Mouse (Mus musculus) CD4-positive, CD25-positive, alpha-beta regulatory T cell, adult 2 months (primary cell): ENCODE data around the gene Hoxb2.

ENCODE experiments used
- DNase-seq: peaks from one replicate; pipeline ENCODE4 v3.0.0-alpha.2; 2012; ENCODE audit warnings: low read depth, low spot score

Gene Hoxb2

DNA sequence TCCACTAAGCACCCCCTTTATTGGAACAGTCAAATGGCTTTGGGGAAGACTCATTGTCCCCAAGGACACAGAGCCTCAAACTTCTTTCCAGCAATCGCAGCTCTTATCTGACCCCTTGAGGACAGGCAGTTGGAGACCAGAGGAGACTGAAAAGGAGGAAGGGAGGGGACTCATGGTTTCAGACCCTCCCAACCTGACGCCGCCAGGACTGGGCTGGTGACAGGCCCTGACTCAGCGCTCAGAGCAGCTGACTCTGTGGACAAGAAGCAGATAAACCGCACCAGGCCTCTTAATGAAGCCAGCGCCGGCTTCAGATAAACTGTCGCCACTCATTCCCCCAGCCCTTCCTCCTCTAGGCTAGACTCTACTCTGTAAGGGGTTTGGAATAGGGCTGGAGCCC lies 49.6 kb downstream of the Hoxb2 start:
- no peak for DNase-seq
